Mouse (Mus musculus) neural tube, embryonic 13.5 days (tissue): ENCODE results near the gene Vmn1r159. TPM values are rescaled to one million over a fixed set of nuclear protein-coding genes. Genes with fewer than 3 reads are reported as not detected.
"Not testable (repeated sequence)": the region's sequence is repeated elsewhere in the genome, so short reads cannot be mapped to it uniquely, and the experiment has no call there.

Source experiments
- ATAC-seq: fragments of 200-750 bp; cut with Nextera tagmentation; 2 replicates; pipeline ENCODE4 v1.8.0; 2017; ENCODE audit warnings: low read depth, mild to moderate bottlenecking, moderate TSS enrichment, moderate library complexity
- H3K27ac ChIP-seq: fragments of 300-500 bp; sonication (generic); replicated peaks from 2 replicates; pipeline ENCODE4 v1.5.1; 2015; ENCODE audit warnings: moderate library complexity, mild to moderate bottlenecking, inconsistent platforms
- H3K27me3 ChIP-seq: fragments of 300-500 bp; sonication (generic); 2 replicates; pipeline ENCODE4 v1.6.1; 2015; ENCODE audit warnings: mild to moderate bottlenecking, inconsistent platforms
- H3K36me3 ChIP-seq: fragments of 300-500 bp; sonication (generic); 2 replicates; pipeline ENCODE4 v1.6.1; 2015; ENCODE audit warnings: mild to moderate bottlenecking, inconsistent platforms
- H3K4me1 ChIP-seq: fragments of 300-500 bp; sonication (generic); replicated peaks from 2 replicates; pipeline ENCODE4 v1.6.1; 2015; ENCODE audit warnings: inconsistent platforms
- H3K4me2 ChIP-seq: fragments of 300-500 bp; sonication (generic); 2 replicates; pipeline ENCODE4 v1.6.1; 2015; ENCODE audit warnings: inconsistent platforms, mild to moderate bottlenecking, moderate library complexity
- H3K4me3 ChIP-seq: fragments of 300-500 bp; sonication (generic); 2 replicates; pipeline ENCODE4 v1.5.1; 2015; ENCODE audit warnings: mild to moderate bottlenecking, inconsistent platforms
- H3K9ac ChIP-seq: fragments of 300-500 bp; sonication (generic); 2 replicates; pipeline ENCODE4 v1.6.1; 2015; ENCODE audit warnings: moderate library complexity, mild to moderate bottlenecking, inconsistent platforms
- H3K9me3 ChIP-seq: fragments of 300-500 bp; sonication (generic); 2 replicates; pipeline ENCODE4 v1.6.1; 2016; ENCODE audit warnings: inconsistent platforms
- WGBS: fragments of 180-500 bp; shearing (Covaris S2); methylation state at CpG from one replicate; pipeline ENCODE4 v1.1.7; 2015; 5-methylcytosine and 5-hydroxymethylcytosine counted together
- polyA plus RNA-seq: library from polyadenylated mRNA; unstranded; fragments of >200 nt; fragmentation: Nextera tagmentation; extraction: Ambion mirVana; gene quantifications from 2 replicates; pipeline ENCODE4 v1.2.1, GENCODE M21; 2015

Gene Vmn1r159
- polyA plus RNA-seq, result not detected in 2 replicates

GRCm38 (mm10) chr7:22843505-22843904 lies at the start of gene Vmn1r159:
TSS of gene Vmn1r159 (minus strand) at chr7:22843605.
- not testable (repeated sequence) for H3K4me3 ChIP-seq, H3K9me3 ChIP-seq, H3K4me1 ChIP-seq, ATAC-seq, H3K27me3 ChIP-seq, H3K36me3 ChIP-seq, H3K9ac ChIP-seq, H3K4me2 ChIP-seq, H3K27ac ChIP-seq
- WGBS, result 67% methylated on average over 3 of the region's 3 CpGs

GRCm38 (mm10) chr7:22870924-22871323 lies 27.5 kb upstream of the Vmn1r159 start, which contains the start of gene Vmn1r160:
TSS of gene Vmn1r160 (plus strand) at chr7:22871224.
- not testable (repeated sequence) for H3K27me3 ChIP-seq, H3K4me2 ChIP-seq, H3K9me3 ChIP-seq, ATAC-seq, H3K27ac ChIP-seq, H3K4me1 ChIP-seq, H3K9ac ChIP-seq, H3K36me3 ChIP-seq, H3K4me3 ChIP-seq
- 45% methylated on average over 1 of the region's 3 CpGs for WGBS

Other genes with a start within 250 kb of the Vmn1r159 start
- not detected in 2 replicates for gene Vmn1r155, start 185.6 kb downstream of the Vmn1r159 start, polyA plus RNA-seq
- not detected in 2 replicates for gene Gm8693, start 151.3 kb downstream of the Vmn1r159 start, polyA plus RNA-seq
- gene Gm4567, start 123.9 kb downstream of the Vmn1r159 start, polyA plus RNA-seq, result not detected in 2 replicates
- not detected in 2 replicates for gene Vmn1r157, start 81.9 kb downstream of the Vmn1r159 start, polyA plus RNA-seq
- not detected in 2 replicates for gene Vmn1r158, start 52.8 kb downstream of the Vmn1r159 start, polyA plus RNA-seq
- gene Vmn1r160, start 27.6 kb upstream of the Vmn1r159 start, polyA plus RNA-seq, result not detected in 2 replicates
- not detected in 2 replicates for gene Gm4214, start 141.1 kb upstream of the Vmn1r159 start, polyA plus RNA-seq
- not detected in 2 replicates for gene Gm4216, start 176.3 kb upstream of the Vmn1r159 start, polyA plus RNA-seq
- gene Vmn1r163, start 211.9 kb upstream of the Vmn1r159 start, polyA plus RNA-seq, result not detected in 2 replicates
- gene Gm8720, start 223.9 kb upstream of the Vmn1r159 start, polyA plus RNA-seq, result not detected in 2 replicates